Mouse (Mus musculus): ENCODE measurements around the gene Bglap3. TPM values are rescaled to one million over a fixed set of nuclear protein-coding genes. Genes with fewer than 3 reads are reported as not detected.
A peak's percentile ranks its signal among the peaks of the same experiment; 100 is the strongest.

The Bglap3 gene
- total RNA-seq, 2 experiments from 2014 or later: not detected

- ATAC-seq (replicated peaks; ENCODE audit: low FRiP score, poor library complexity, severe bottlenecking): peak; percentile 49
These were observed 34.2 kb downstream of the Bglap3 start for GRCm38 (mm10) chr3:88338316-88338715.

- ATAC-seq (replicated peaks; ENCODE audit: low FRiP score, poor library complexity, severe bottlenecking): peak; percentile 50
These were observed 35.0 kb downstream of the Bglap3 start for GRCm38 (mm10) chr3:88337367-88338020.

- ATAC-seq (replicated peaks; ENCODE audit: low FRiP score, poor library complexity, severe bottlenecking): peak; percentile 85
These were observed 36.2 kb downstream of the Bglap3 start, which contains the start of the genes Tmem79 and Smg5 for GRCm38 (mm10) chr3:88336058-88337013. Gene Tmem79 (minus strand): TSS chr3:88336148. Gene Smg5 (plus strand): TSS chr3:88336260.

GRCm38 (mm10) chr3:88335436-88336053 is 37.0 kb downstream of the Bglap3 start:
- peak; percentile 60 for ATAC-seq (replicated peaks; ENCODE audit: low FRiP score, poor library complexity, severe bottlenecking)

- ATAC-seq (replicated peaks; ENCODE audit: low FRiP score, poor library complexity, severe bottlenecking): no peak
These were observed 37.6 kb downstream of the Bglap3 start for GRCm38 (mm10) chr3:88334902-88335435.

- ATAC-seq (replicated peaks; ENCODE audit: low FRiP score, poor library complexity, severe bottlenecking): no peak
These were observed 38.4 kb downstream of the Bglap3 start for GRCm38 (mm10) chr3:88334029-88334658.

GRCm38 (mm10) chr3:88331282-88331681 is 41.3 kb downstream of the Bglap3 start:
- 0 out of 2 replicates have a peak, but pooled peaks have one; percentile 48 for ATAC-seq (replicated peaks; ENCODE audit: low FRiP score, poor library complexity, severe bottlenecking)

- no peak for ATAC-seq (replicated peaks; ENCODE audit: low FRiP score, poor library complexity, severe bottlenecking)
These were observed 43.6 kb downstream of the Bglap3 start for GRCm38 (mm10) chr3:88328956-88329355.

GRCm38 (mm10) chr3:88324951-88325405 is 47.6 kb downstream of the Bglap3 start, which contains the start of gene Glmp:
Gene Glmp (plus strand): TSS chr3:88325023.
- ATAC-seq (replicated peaks; ENCODE audit: low FRiP score, poor library complexity, severe bottlenecking): peak; percentile 90

Other genes with a start within 250 kb of the Bglap3 start
- gene Mef2d, start 230.4 kb downstream of the Bglap3 start, total RNA-seq (2015; ENCODE audit: low replicate concordance): 38.2 and 38.7 TPM in 2 replicates
- 11.3 and 19.8 TPM in 2 replicates for gene Mef2d, start 230.4 kb downstream of the Bglap3 start, total RNA-seq (2017; ENCODE audit: low replicate concordance)
- gene Rhbg, start 118.0 kb downstream of the Bglap3 start, total RNA-seq (2015; ENCODE audit: low replicate concordance): not detected in 2 replicates
- gene Rhbg, start 118.0 kb downstream of the Bglap3 start, total RNA-seq (2017; ENCODE audit: low replicate concordance): not detected in 2 replicates
- not detected in 2 replicates for gene Gm38392, start 85.5 kb downstream of the Bglap3 start, total RNA-seq (2015; ENCODE audit: low replicate concordance)
- not detected in 2 replicates for gene Gm38392, start 85.5 kb downstream of the Bglap3 start, total RNA-seq (2017; ENCODE audit: low replicate concordance)
- 5.0 TPM in 1 of 2 replicates, not detected in the other for gene Tsacc, start 75.7 kb downstream of the Bglap3 start, total RNA-seq (2015; ENCODE audit: low replicate concordance)
- not detected in 2 replicates for gene Tsacc, start 75.7 kb downstream of the Bglap3 start, total RNA-seq (2017; ENCODE audit: low replicate concordance)
- gene Cct3, start 75.6 kb downstream of the Bglap3 start, total RNA-seq (2015; ENCODE audit: low replicate concordance): 97.4 and 178 TPM in 2 replicates
- 48.6 and 66.1 TPM in 2 replicates for gene Cct3, start 75.6 kb downstream of the Bglap3 start, total RNA-seq (2017; ENCODE audit: low replicate concordance)
- 11.1 and 58.3 TPM in 2 replicates for gene Glmp, start 47.7 kb downstream of the Bglap3 start, total RNA-seq (2015; ENCODE audit: low replicate concordance)
- gene Glmp, start 47.7 kb downstream of the Bglap3 start, total RNA-seq (2017; ENCODE audit: low replicate concordance): 5.9 and 13.1 TPM in 2 replicates
- gene Tmem79, start 36.6 kb downstream of the Bglap3 start, total RNA-seq (2015; ENCODE audit: low replicate concordance): not detected in 2 replicates
- gene Tmem79, start 36.6 kb downstream of the Bglap3 start, total RNA-seq (2017; ENCODE audit: low replicate concordance): 0.09 TPM in 1 of 2 replicates, not detected in the other
- gene Smg5, start 36.5 kb downstream of the Bglap3 start, total RNA-seq (2015; ENCODE audit: low replicate concordance): 28.1 and 29.5 TPM in 2 replicates
- gene Smg5, start 36.5 kb downstream of the Bglap3 start, total RNA-seq (2017; ENCODE audit: low replicate concordance): 45.1 and 58.0 TPM in 2 replicates
- 3.1 TPM in 1 of 2 replicates, not detected in the other for gene Paqr6, start 8.2 kb downstream of the Bglap3 start, total RNA-seq (2015; ENCODE audit: low replicate concordance)
- not detected in 2 replicates for gene Paqr6, start 8.2 kb downstream of the Bglap3 start, total RNA-seq (2017; ENCODE audit: low replicate concordance)
- gene Bglap2, start 6.0 kb upstream of the Bglap3 start, total RNA-seq (2015; ENCODE audit: low replicate concordance): not detected in 2 replicates
- not detected in 2 replicates for gene Bglap2, start 6.0 kb upstream of the Bglap3 start, total RNA-seq (2017; ENCODE audit: low replicate concordance)
- not detected in 2 replicates for gene Bglap, start 11.7 kb upstream of the Bglap3 start, total RNA-seq (2015; ENCODE audit: low replicate concordance)
- gene Bglap, start 11.7 kb upstream of the Bglap3 start, total RNA-seq (2017; ENCODE audit: low replicate concordance): not detected in 2 replicates
- gene Pmf1, start 37.6 kb upstream of the Bglap3 start, total RNA-seq (2015; ENCODE audit: low replicate concordance): 33.2 and 56.6 TPM in 2 replicates
- 42.1 and 43.4 TPM in 2 replicates for gene Pmf1, start 37.6 kb upstream of the Bglap3 start, total RNA-seq (2017; ENCODE audit: low replicate concordance)
- 7.9 and 11.5 TPM in 2 replicates for gene Slc25a44, start 52.4 kb upstream of the Bglap3 start, total RNA-seq (2015; ENCODE audit: low replicate concordance)
- gene Slc25a44, start 52.4 kb upstream of the Bglap3 start, total RNA-seq (2017; ENCODE audit: low replicate concordance): 13.7 and 20.2 TPM in 2 replicates
- gene Sema4a, start 88.4 kb upstream of the Bglap3 start, total RNA-seq (2015; ENCODE audit: low replicate concordance): 29.7 and 57.3 TPM in 2 replicates
- gene Sema4a, start 88.4 kb upstream of the Bglap3 start, total RNA-seq (2017; ENCODE audit: low replicate concordance): 9.8 and 20.7 TPM in 2 replicates
- 6.9 and 9.0 TPM in 2 replicates for gene Lmna, start 137.2 kb upstream of the Bglap3 start, total RNA-seq (2015; ENCODE audit: low replicate concordance)
- 45.6 and 52.7 TPM in 2 replicates for gene Lmna, start 137.2 kb upstream of the Bglap3 start, total RNA-seq (2017; ENCODE audit: low replicate concordance)
- gene Mex3a, start 159.7 kb upstream of the Bglap3 start, total RNA-seq (2015; ENCODE audit: low replicate concordance): 0.19 and 1.5 TPM in 2 replicates
- gene Mex3a, start 159.7 kb upstream of the Bglap3 start, total RNA-seq (2017; ENCODE audit: low replicate concordance): 0.34 TPM in 1 of 2 replicates, not detected in the other
- not detected in 2 replicates for gene Rab25, start 175.6 kb upstream of the Bglap3 start, total RNA-seq (2015; ENCODE audit: low replicate concordance)
- gene Rab25, start 175.6 kb upstream of the Bglap3 start, total RNA-seq (2017; ENCODE audit: low replicate concordance): not detected in 2 replicates
- gene Lamtor2, start 180.3 kb upstream of the Bglap3 start, total RNA-seq (2015; ENCODE audit: low replicate concordance): 4.2 and 8.6 TPM in 2 replicates
- 14.3 and 15.8 TPM in 2 replicates for gene Lamtor2, start 180.3 kb upstream of the Bglap3 start, total RNA-seq (2017; ENCODE audit: low replicate concordance)
- 5.4 and 7.9 TPM in 2 replicates for gene Ubqln4, start 181.0 kb upstream of the Bglap3 start, total RNA-seq (2015; ENCODE audit: low replicate concordance)
- gene Ubqln4, start 181.0 kb upstream of the Bglap3 start, total RNA-seq (2017; ENCODE audit: low replicate concordance): 5.7 and 10.0 TPM in 2 replicates
- 80.3 and 91.8 TPM in 2 replicates for gene Ssr2, start 203.1 kb upstream of the Bglap3 start, total RNA-seq (2015; ENCODE audit: low replicate concordance)
- 24.3 and 35.9 TPM in 2 replicates for gene Ssr2, start 203.1 kb upstream of the Bglap3 start, total RNA-seq (2017; ENCODE audit: low replicate concordance)
- 15.2 and 20.5 TPM in 2 replicates for gene Arhgef2, start 233.2 kb upstream of the Bglap3 start, total RNA-seq (2015; ENCODE audit: low replicate concordance)
- gene Arhgef2, start 233.2 kb upstream of the Bglap3 start, total RNA-seq (2017; ENCODE audit: low replicate concordance): 16.7 and 18.1 TPM in 2 replicates